In the genomic region with DNA sequence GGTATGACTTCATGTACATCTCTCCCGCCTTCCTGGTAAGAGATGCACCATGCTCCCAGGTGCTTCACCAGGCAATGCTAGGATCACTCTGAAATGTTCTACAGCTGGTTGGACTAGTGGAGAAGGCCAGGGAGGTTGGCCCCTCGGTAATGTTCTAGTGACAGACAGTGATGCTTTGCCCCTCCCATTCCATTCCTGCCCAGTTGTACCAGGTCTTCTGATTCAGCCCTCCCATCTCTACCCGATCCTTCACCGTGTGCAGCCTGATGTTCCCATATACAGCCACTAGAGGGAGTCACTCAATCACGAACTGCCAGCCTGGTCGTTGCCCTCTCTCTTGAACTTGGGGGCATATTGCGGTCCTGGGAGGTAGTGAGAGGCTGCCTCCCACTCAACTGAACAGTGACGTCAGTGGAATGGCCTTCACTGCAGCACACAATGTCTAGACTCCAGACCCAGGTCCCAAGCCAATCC, we compare ENCODE assay signal across 9 mouse cellular contexts. TPM values are rescaled to one million over a fixed set of nuclear protein-coding genes. Genes with fewer than 3 reads are reported as not detected.
A peak's percentile ranks its signal among the peaks of the same experiment; 100 is the strongest.
DNase-seq lines count a peak whose midpoint lies in the region; ATAC-seq lines count a peak whose summit lies in the region.
"Had no signal": no experiment of that assay in that cellular context is flagged by ENCODE, and none has a peak within 500 bp of the region (broad histone marks: within the 10 kb centered on the region; RNA-seq: fewer than 3 reads in every experiment).

No protein-coding gene starts in this region.

- H3K4me2 ChIP-seq in heart, embryonic 15.5 days: no peak overlapping the region
- H3K4me2 ChIP-seq in neural tube, embryonic 15.5 days: no peak overlapping the region

- no peaks in the 10 kb centered on the region for H3K4me1 ChIP-seq in heart, embryonic 15.5 days (replicated peaks)
- H3K4me1 ChIP-seq in neural tube, embryonic 15.5 days: no peaks in the 10 kb centered on the region

- H3K9ac ChIP-seq in heart, embryonic 15.5 days: no peak overlapping the region
- H3K9ac ChIP-seq in neural tube, embryonic 15.5 days (replicated peaks): no peak overlapping the region

- no peak overlapping the region for H3K4me3 ChIP-seq in heart, embryonic 15.5 days
- no peak overlapping the region for H3K4me3 ChIP-seq in neural tube, embryonic 15.5 days (replicated peaks)

- H3K36me3 ChIP-seq in heart, embryonic 15.5 days: no peaks in the 10 kb centered on the region
- H3K36me3 ChIP-seq in neural tube, embryonic 15.5 days: no peaks in the 10 kb centered on the region

- peak; percentile 30 to 35 for DNase-seq in CD8-positive naive resting alpha-beta T cell, adult 2 months (ENCODE audit: low read depth in 2 of 2, low spot score in 2 of 2)
- DNase-seq in adrenal gland, postnatal 10 days: peak; percentile 68
- DNase-seq in embryo, embryonic 9.5 days (ENCODE audit: extremely low spot score): peak; percentile 63
- DNase-seq in kidney, postnatal 10 days: peak; percentile 69
- peak; percentile 20 to 32 for DNase-seq in lung, adult 18-20 months
- peak; percentile 62 for DNase-seq in thymus, postnatal 4 days

- ATAC-seq in heart, embryonic 15.5 days (replicated peaks; ENCODE audit: insufficient number of reproducible peaks, insufficient read depth, low FRiP score, low read depth): 0 out of 2 replicates have a peak, but pooled peaks have one; percentile 40
- ATAC-seq in neural tube, embryonic 15.5 days (ENCODE audit: low FRiP score): peak; percentile 80; the same call in 1 of the 2 replicates

- WGBS in heart, embryonic 15.5 days: 14% methylated on average over 8 of the region's 8 CpGs
- 13% methylated on average over 8 of the region's 8 CpGs for WGBS in neural tube, embryonic 15.5 days

- H3K9me3 ChIP-seq in heart, embryonic 15.5 days (replicated peaks): no peaks in the 10 kb centered on the region
- H3K9me3 ChIP-seq in neural tube, embryonic 15.5 days (replicated peaks): no peaks in the 10 kb centered on the region

- H3K27me3 ChIP-seq in heart, embryonic 15.5 days: peaks cover 29% of the 10 kb centered on the region
- H3K27me3 ChIP-seq in neural tube, embryonic 15.5 days (replicated peaks): no peaks in the 10 kb centered on the region

- H3K27ac ChIP-seq in heart, embryonic 15.5 days: no peak overlapping the region
- no peak overlapping the region for H3K27ac ChIP-seq in neural tube, embryonic 15.5 days (replicated peaks)

RNA-seq across cellular contexts. Expression of gene Rspo4, which starts 33.3 kb away (rescaled TPM):
- not detected for total RNA-seq in adrenal gland, postnatal 10 days (2021)
- 0.15 TPM in 1 of 2 replicates, not detected in the other for polyA plus RNA-seq in heart, embryonic 15.5 days (2015; fragmentation: Nextera tagmentation; extraction: Ambion mirVana)
- 0.42 and 0.43 TPM in 2 replicates for polyA plus RNA-seq in neural tube, embryonic 15.5 days (2015; fragmentation: Nextera tagmentation; extraction: Ambion mirVana)
- polyA plus RNA-seq: heart, embryonic 14.5 days had no signal

RNA-seq across cellular contexts. Expression of gene Angpt4, which starts 35.0 kb away (rescaled TPM):
- total RNA-seq in adrenal gland, postnatal 10 days (2021): under 1 TPM in 1 of 2 experiments, not detected in 1; 0.51 TPM
- polyA plus RNA-seq in heart, embryonic 15.5 days (2015; fragmentation: Nextera tagmentation; extraction: Ambion mirVana): 0.30 and 1.3 TPM in 2 replicates
- polyA plus RNA-seq in neural tube, embryonic 15.5 days (2015; fragmentation: Nextera tagmentation; extraction: Ambion mirVana): 0.50 and 2.1 TPM in 2 replicates
